ENCODE assay signal across 18 mouse cellular contexts in the genomic region with DNA sequence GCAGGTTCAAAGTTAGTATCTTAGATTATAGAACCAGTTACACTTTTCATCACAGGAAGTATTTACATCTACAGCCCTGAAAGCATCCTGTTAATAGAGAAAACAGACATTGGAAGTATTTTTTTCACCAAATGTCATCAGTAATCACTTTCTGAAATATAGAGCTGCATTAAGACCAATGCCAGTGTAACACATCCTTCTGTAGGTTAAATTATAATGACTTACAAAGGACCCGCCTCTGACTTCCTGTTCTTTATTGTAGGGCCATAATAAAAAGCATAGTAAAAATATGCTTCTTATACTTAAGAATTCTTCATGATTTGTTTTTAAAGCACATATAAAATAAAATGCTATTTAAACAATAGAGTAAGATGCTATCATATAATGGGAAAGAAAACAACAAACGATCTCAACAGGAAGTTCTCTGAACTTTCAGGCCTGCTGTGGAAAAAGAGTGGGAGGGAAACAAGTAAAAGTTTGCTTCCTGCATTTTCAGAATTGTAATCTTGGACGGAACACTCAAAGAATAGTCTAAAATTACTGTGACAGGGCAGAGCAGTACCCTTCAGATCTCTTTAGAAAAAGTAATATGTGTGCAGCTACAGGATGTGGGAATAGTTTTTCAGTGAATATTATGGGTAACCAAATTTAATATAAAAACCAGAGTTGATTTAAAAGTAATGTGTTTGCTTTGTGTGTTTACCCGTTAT.
"Had no signal": no experiment of that assay in that cellular context is flagged by ENCODE, and none has a peak within 500 bp of the region (broad histone marks: within the 10 kb centered on the region; RNA-seq: fewer than 3 reads in every experiment).

No protein-coding gene starts in this region.

- H3K4me1 ChIP-seq: lung, embryonic 15.5 days; megakaryocyte, embryonic 14.5 days; midbrain, embryonic 10.5 days; midbrain, embryonic 12.5 days; neural tube, embryonic 12.5 days; stomach, embryonic 15.5 days had no signal

- ATAC-seq: liver, postnatal 0 days; lung, postnatal 0 days; midbrain, embryonic 16.5 days had no signal

- H3K27me3 ChIP-seq: lung, embryonic 15.5 days; megakaryocyte, embryonic 14.5 days; midbrain, embryonic 12.5 days; neural tube, embryonic 12.5 days; stomach, embryonic 15.5 days had no signal

- H3K36me3 ChIP-seq: lung, embryonic 15.5 days; midbrain, embryonic 10.5 days; midbrain, embryonic 12.5 days; neural tube, embryonic 12.5 days; stomach, embryonic 15.5 days had no signal

- DNase-seq: liver, postnatal 0 days; lung, adult 2 months; lung, postnatal 14 days; lung, postnatal 36 days; right cerebral cortex, postnatal 14 days; thymus, postnatal 14 days; thymus, postnatal 36 days had no signal

- H3K27ac ChIP-seq: lung, embryonic 15.5 days; macrophage; midbrain, embryonic 10.5 days; midbrain, embryonic 12.5 days; neural tube, embryonic 12.5 days; stomach, embryonic 15.5 days; stomach, postnatal 0 days had no signal

- H3K4me3 ChIP-seq: lung, embryonic 15.5 days; megakaryocyte, embryonic 14.5 days; midbrain, embryonic 10.5 days; midbrain, embryonic 12.5 days; myocyte; neural tube, embryonic 12.5 days; stomach, embryonic 15.5 days had no signal

- H3K9ac ChIP-seq: liver, postnatal 0 days; lung, embryonic 15.5 days; midbrain, embryonic 12.5 days; neural tube, embryonic 12.5 days; stomach, embryonic 15.5 days had no signal

- H3K9me3 ChIP-seq: lung, embryonic 15.5 days; megakaryocyte, embryonic 14.5 days; midbrain, embryonic 10.5 days; midbrain, embryonic 12.5 days; neural tube, embryonic 12.5 days; stomach, embryonic 15.5 days had no signal

- H3K4me2 ChIP-seq: lung, embryonic 15.5 days; midbrain, embryonic 12.5 days; neural tube, embryonic 12.5 days; stomach, embryonic 15.5 days had no signal
